Mouse (Mus musculus) E14TG2a.4 (cell line): ENCODE results near the gene Nudcd2.

Experiments
- H3K27me3 ChIP-seq: 2 replicates; pipeline ENCODE4 v1.6.1; 2014; ENCODE audit warnings: low read length, control low read depth; ENCODE audit not compliant: insufficient read depth
- H3K36me3 ChIP-seq: 2 replicates; pipeline ENCODE4 v1.6.1; 2014; ENCODE audit warnings: low read length, control low read depth; ENCODE audit not compliant: insufficient read depth
- H3K4me1 ChIP-seq: replicated peaks from 2 replicates; pipeline ENCODE4 v1.6.1; 2014; ENCODE audit warnings: low read depth, low read length, control low read depth
- H3K4me3 ChIP-seq: replicated peaks from 2 replicates; pipeline ENCODE4 v1.5.1; 2014; ENCODE audit warnings: mild to moderate bottlenecking, low read length
- H3K9me3 ChIP-seq: 2 replicates; pipeline ENCODE4 v1.6.1; 2014; ENCODE audit warnings: low read length, control low read depth
- CTCF ChIP-seq: conservative IDR thresholded peaks from 2 replicates; pipeline ENCODE4 v1.5.1; 2014; ENCODE audit warnings: low read length
- NANOG ChIP-seq: IDR thresholded peaks from 2 replicates; pipeline ENCODE4 v1.6.1; 2014; ENCODE audit warnings: borderline replicate concordance, low read length, mixed read lengths
- POU5F1 ChIP-seq: IDR thresholded peaks from 2 replicates; pipeline ENCODE4 v1.6.1; 2014; ENCODE audit warnings: low read length, borderline replicate concordance

Gene Nudcd2

DNA sequence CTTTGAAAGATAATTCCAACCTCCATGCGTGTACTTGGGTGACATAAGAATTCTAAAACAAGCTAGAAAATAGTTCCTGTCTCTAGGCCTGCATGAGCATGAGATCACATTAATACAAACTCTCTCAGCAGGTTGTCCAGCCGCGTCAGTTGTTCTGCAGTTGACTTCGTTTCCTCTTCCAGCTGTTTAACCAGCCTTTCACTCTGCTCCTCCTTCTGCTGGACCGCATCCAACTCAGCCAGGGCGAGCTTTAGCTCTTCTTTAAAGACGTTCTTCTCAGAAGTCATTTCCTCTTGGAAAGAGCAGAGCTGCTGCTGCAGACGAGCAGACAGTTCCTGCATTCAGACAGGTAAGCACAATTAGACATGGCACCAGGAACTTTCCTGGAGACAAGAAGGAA lies 19.6 kb upstream of the Nudcd2 start:
- Histone ChIP-seq H3K27me3 (no peaks in the 10 kb centered on the region), H3K36me3 (peaks cover 98% of the 10 kb centered on the region), H3K4me3 (no peak overlapping the region), H3K4me1 (peaks cover 7% of the 10 kb centered on the region; the same call in 1 of the 2 replicates), H3K9me3 (no peaks in the 10 kb centered on the region)
- no peak for TF ChIP-seq CTCF
- TF ChIP-seq NANOG = no peak
- no peak for TF ChIP-seq POU5F1

DNA sequence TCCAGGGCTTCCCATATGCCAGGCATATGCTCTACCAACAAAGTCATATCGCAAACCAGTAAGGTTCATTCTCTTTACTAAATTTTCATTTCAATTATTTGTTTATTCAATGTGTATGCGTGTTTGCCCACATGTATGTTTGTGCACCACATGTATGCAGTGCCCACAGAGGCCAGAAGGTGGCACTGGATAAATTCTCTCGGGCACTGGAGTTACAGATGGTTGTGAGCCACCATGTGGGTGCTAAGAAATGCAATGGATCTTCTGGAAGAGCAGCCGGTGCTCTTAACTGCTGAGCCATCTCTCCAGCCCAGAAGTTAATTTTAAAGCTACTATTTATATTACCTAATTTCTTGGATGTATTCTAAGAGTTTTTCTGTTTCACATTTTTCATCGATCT lies 17.9 kb upstream of the Nudcd2 start:
- no peak overlapping the region for H3K4me3 ChIP-seq
- peaks cover 7% of the 10 kb centered on the region; the same call in 1 of the 2 replicates for H3K4me1 ChIP-seq
- TF ChIP-seq CTCF (peak; percentile 49), POU5F1 (no peak)
- no peaks in the 10 kb centered on the region for H3K9me3 ChIP-seq
- H3K36me3 ChIP-seq = peaks cover 98% of the 10 kb centered on the region
- H3K27me3 ChIP-seq = no peaks in the 10 kb centered on the region

DNA sequence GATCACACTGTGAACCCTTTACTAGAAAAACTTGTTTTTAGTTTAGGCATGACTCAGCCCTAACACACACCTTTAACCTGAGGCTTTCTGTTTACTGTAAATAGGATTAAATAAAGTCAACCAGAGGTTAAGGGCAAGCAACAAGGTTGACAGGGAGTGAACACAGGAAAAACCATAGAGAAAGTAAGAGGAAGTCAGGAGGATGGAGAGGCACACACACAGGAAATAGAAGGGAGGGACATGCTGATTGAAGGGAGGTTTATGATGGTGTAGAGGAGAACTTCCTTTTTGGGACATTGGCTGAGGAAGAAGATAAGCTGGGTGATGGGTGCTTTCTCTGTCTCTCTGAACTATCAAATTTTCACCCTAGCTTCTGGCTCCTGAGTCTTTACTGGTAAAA lies 15.1 kb upstream of the Nudcd2 start:
- H3K36me3 ChIP-seq = peaks cover 98% of the 10 kb centered on the region
- H3K9me3 ChIP-seq = no peaks in the 10 kb centered on the region
- TF ChIP-seq NANOG = no peak
- TF ChIP-seq POU5F1 = no peak
- no peak for TF ChIP-seq CTCF
- H3K4me3 ChIP-seq = no peak overlapping the region
- no peaks in the 10 kb centered on the region for H3K27me3 ChIP-seq
- H3K4me1 ChIP-seq = peaks cover 7% of the 10 kb centered on the region; the same call in 1 of the 2 replicates

DNA sequence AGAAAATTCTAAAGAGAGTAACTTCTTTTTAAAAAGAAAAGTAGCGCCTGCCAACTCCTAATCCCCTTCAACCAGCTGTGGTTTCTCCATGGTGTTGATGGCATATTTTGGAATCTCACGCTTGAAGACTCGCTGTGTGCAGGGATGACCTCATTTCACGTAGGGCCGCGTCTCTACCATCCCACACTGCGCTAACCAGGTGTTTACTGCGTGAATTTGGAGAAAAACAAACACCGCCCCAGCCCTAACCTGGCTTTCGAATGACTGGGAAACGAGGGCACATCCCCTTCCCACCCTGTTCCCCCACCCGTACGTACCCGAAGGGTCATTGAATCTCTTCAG lies 499 bp upstream of the Nudcd2 start:
- Histone ChIP-seq H3K4me1 (peaks cover 53% of the 10 kb centered on the region), H3K9me3 (no peaks in the 10 kb centered on the region), H3K4me3 (peak overlapping the region; percentile 96), H3K36me3 (peaks cover 71% of the 10 kb centered on the region), H3K27me3 (no peaks in the 10 kb centered on the region)
- TF ChIP-seq NANOG (no peak), CTCF (no peak), POU5F1 (no peak)

DNA sequence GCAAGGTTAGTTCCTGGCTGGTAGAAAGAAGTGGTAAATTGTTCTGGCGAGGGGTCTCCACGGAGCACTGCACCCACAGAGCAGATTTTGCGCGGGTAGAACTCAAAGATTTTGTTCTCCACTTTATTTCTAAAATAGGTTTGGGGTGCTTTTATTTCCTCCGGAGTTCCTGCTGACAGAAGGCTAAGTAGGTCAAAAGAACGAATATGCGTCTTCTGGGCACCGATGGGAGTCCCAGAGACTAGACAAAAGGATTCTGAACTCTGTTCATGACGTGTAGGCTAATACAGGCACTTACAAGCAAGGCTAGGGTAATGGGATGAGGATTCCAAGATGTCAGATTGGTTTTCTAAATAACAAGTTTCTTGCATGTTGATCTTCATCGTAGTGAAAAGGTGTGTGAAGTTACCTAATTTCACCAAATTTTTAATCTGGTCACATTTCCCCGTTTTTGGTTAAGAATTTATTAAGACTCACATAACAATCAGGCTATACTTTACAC lies 835 bp downstream of the Nudcd2 start:
- Histone ChIP-seq H3K4me1 (peaks cover 56% of the 10 kb centered on the region), H3K27me3 (no peaks in the 10 kb centered on the region), H3K36me3 (peaks cover 73% of the 10 kb centered on the region), H3K4me3 (peak overlapping the region; percentile 96), H3K9me3 (no peaks in the 10 kb centered on the region)
- TF ChIP-seq CTCF = no peak
- TF ChIP-seq POU5F1 = no peak
- TF ChIP-seq NANOG = no peak

DNA sequence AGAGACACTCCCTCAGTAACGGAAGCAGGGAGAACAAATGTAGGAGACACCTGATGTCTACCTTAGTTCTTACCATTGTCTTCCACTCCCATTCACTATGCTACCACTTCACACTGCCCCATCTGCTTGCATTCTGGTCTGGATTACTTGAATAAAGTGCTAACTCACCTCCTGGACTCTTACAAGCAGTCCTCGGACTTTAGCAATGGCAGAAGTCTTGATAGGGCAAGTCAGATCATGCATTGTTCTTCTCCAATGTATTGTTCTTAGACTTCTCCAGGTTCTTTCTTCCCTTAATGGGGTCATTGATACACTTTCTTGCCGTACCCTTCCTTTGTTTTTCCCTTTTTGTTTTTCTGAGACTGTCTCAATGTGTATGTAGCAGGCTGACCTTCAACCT lies 3.9 kb downstream of the Nudcd2 start:
- peaks cover 70% of the 10 kb centered on the region for H3K36me3 ChIP-seq
- H3K9me3 ChIP-seq = no peaks in the 10 kb centered on the region
- peak overlapping the region; percentile 49 for H3K4me3 ChIP-seq
- no peaks in the 10 kb centered on the region for H3K27me3 ChIP-seq
- TF ChIP-seq POU5F1 (no peak), NANOG (peak; percentile 94)
- H3K4me1 ChIP-seq = peaks cover 37% of the 10 kb centered on the region

DNA sequence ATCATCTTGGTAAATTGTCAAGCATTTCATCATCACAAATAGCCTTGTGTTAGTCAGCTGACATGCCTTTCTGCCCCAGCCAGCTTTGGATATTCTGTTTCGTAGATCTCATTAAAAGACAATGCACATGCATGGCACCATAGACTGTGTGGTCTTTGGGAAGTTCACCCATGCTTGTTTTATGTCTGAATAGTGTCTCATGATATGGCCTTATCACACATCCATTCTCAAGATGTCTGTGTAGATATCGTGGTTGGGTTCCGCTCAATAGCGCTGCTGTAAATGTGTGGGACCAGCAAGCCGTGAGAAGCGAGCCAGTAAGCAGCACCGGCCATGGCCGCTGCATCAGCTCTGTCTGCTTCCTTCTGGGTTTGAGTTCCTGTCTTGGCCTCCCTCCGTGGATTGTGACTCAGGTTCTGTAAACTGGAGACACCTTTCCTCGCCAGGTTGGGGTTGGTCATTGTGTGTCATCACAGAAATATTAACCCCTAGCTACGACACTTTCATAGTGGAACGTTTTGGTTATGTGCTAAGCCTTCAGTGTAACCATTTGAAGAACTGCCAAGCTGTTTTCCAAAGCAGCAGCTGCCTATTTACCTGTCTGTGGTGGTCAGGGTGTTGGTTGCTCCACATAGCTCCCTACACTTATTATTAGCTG lies 8.3 kb downstream of the Nudcd2 start:
- H3K9me3 ChIP-seq = no peaks in the 10 kb centered on the region
- peaks cover 70% of the 10 kb centered on the region for H3K36me3 ChIP-seq
- H3K4me3 ChIP-seq = no peak overlapping the region
- TF ChIP-seq NANOG (no peak), POU5F1 (no peak)
- no peaks in the 10 kb centered on the region for H3K27me3 ChIP-seq
- H3K4me1 ChIP-seq = peaks cover 21% of the 10 kb centered on the region

DNA sequence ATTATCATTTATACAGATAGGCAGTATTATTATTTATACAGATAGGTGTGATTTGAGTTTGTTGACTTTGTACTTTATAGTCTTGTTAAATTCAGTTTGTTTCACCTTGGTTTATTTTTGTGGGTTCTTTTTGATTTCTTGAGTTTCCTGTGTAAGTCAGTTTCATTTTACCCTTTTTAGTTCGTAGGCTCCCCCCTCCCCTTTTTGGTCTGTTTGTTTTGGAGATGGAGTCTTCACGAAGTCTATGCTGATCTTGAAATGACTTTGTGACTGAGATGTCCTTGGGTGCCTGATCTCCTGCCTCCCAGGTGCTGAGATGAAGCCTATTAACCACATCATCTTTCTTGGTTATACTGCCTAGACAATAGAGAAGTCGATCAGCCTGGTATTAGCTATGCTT lies 10.9 kb downstream of the Nudcd2 start:
- Histone ChIP-seq H3K4me3 (no peak overlapping the region), H3K36me3 (peaks cover 64% of the 10 kb centered on the region), H3K4me1 (peaks cover 19% of the 10 kb centered on the region), H3K9me3 (no peaks in the 10 kb centered on the region), H3K27me3 (no peaks in the 10 kb centered on the region)
- TF ChIP-seq CTCF = no peak
- TF ChIP-seq NANOG = no peak
- TF ChIP-seq POU5F1 = no peak

DNA sequence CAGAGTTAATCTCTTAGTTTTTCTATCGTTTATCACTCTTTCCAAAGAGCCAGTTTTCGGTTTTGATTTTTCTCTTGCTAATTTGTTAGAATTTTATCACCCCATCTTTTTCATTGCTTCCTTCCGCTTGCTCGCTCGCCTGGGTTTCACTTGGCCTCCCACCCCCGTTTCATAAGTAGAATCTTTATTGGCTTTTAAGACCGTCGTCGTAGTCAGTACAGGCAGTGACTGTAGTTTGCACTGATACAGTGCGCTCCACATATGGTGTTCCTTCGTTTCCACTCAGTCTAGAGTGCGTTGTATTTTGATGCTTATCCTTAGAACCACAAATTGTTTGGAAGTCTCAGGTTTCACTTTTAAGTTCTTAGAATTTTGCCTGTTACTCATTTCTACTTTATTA lies 12.9 kb downstream of the Nudcd2 start:
- H3K27me3 ChIP-seq = no peaks in the 10 kb centered on the region
- no peak overlapping the region for H3K4me3 ChIP-seq
- no peak for TF ChIP-seq CTCF
- TF ChIP-seq NANOG = no peak
- no peak for TF ChIP-seq POU5F1
- peaks cover 19% of the 10 kb centered on the region for H3K4me1 ChIP-seq
- H3K36me3 ChIP-seq = peaks cover 64% of the 10 kb centered on the region
- no peaks in the 10 kb centered on the region for H3K9me3 ChIP-seq
